In genomic region chrX:73787225-73787558, GRCm38 (mm10) we compare ENCODE assay signal across 8 mouse cellular contexts. TPM values are rescaled to one million over a fixed set of nuclear protein-coding genes. Genes with fewer than 3 reads are reported as not detected.
A peak's percentile ranks its signal among the peaks of the same experiment; 100 is the strongest.
DNase-seq lines count a peak whose midpoint lies in the region; ATAC-seq and TF ChIP-seq lines count a peak whose summit lies in the region.

No protein-coding gene starts in this region.

- peak overlapping the region; percentile 63 for H3K4me2 ChIP-seq in heart, embryonic 15.5 days

- TF ChIP-seq CTCF in G1E (IDR thresholded peaks at IDR 0.05; ENCODE audit: low read depth, low read length), result no peak

- H3K4me1 ChIP-seq in heart, embryonic 15.5 days (replicated peaks), result peaks cover 13% of the 10 kb centered on the region
- peaks cover 34% of the 10 kb centered on the region for H3K4me1 ChIP-seq in G1E (ENCODE audit: insufficient read depth, low read depth, low read length)
- H3K4me1 ChIP-seq in hindbrain, embryonic 10.5 days (replicated peaks), result peaks cover 23% of the 10 kb centered on the region
- H3K4me1 ChIP-seq in midbrain, embryonic 10.5 days, result peaks cover 22% of the 10 kb centered on the region

- WGBS in heart, embryonic 15.5 days, result 29% methylated on average over 17 of the region's 22 CpGs
- 23% methylated on average over 22 of the region's 22 CpGs for WGBS in hindbrain, embryonic 10.5 days
- 19% methylated on average over 22 of the region's 22 CpGs for WGBS in midbrain, embryonic 10.5 days

- peak overlapping the region; percentile 96 for H3K27ac ChIP-seq in heart, embryonic 15.5 days
- H3K27ac ChIP-seq in hindbrain, embryonic 10.5 days, result peak overlapping the region; percentile 92
- H3K27ac ChIP-seq in midbrain, embryonic 10.5 days (replicated peaks), result peak overlapping the region; percentile 92

- intact Hi-C loops in heart, postnatal 36 days (cut with DNase I), result loop anchor here (5.0 to 10.0 kb wide), 3 partner anchors 130 to 560 kb away; partner anchors contain the start of gene F8a

- H3K9me3 ChIP-seq in heart, embryonic 15.5 days (replicated peaks), result no peaks in the 10 kb centered on the region
- H3K9me3 ChIP-seq in G1E (replicated peaks), result no peaks in the 10 kb centered on the region
- H3K9me3 ChIP-seq in hindbrain, embryonic 10.5 days, result no peaks in the 10 kb centered on the region
- H3K9me3 ChIP-seq in midbrain, embryonic 10.5 days (replicated peaks), result no peaks in the 10 kb centered on the region

- no peaks in the 10 kb centered on the region for H3K27me3 ChIP-seq in heart, embryonic 15.5 days
- no peaks in the 10 kb centered on the region for H3K27me3 ChIP-seq in G1E (ENCODE audit: insufficient read depth, low read length)
- H3K27me3 ChIP-seq in hindbrain, embryonic 10.5 days (ENCODE audit: insufficient read depth, poor library complexity, severe bottlenecking), result peaks cover 5% of the 10 kb centered on the region; the same call in 1 of the 2 replicates
- peaks cover 18% of the 10 kb centered on the region for H3K27me3 ChIP-seq in midbrain, embryonic 10.5 days (ENCODE audit: low read depth, poor library complexity, severe bottlenecking)

- H3K4me3 ChIP-seq in heart, embryonic 15.5 days, result peak overlapping the region; percentile 74
- peak overlapping the region; percentile 85 for H3K4me3 ChIP-seq in G1E (ENCODE audit: low read depth, low read length)
- H3K4me3 ChIP-seq in hindbrain, embryonic 10.5 days, result peak overlapping the region; percentile 68
- H3K4me3 ChIP-seq in midbrain, embryonic 10.5 days, result peak overlapping the region; percentile 67

- DNase-seq in heart, postnatal 36 days, result no peak
- DNase-seq in G1E (ENCODE audit: low spot score), result no peak
- no peak for DNase-seq in hindbrain, embryonic 10.5 days (ENCODE audit: low spot score)
- no peak for DNase-seq in midbrain, embryonic 10.5 days (ENCODE audit: low spot score)
- no peak for DNase-seq in adrenal gland, postnatal 25 days
- DNase-seq in left cerebral cortex, adult 18-20 months (ENCODE audit: low spot score in 2 of 2), result no peak
- no peak for DNase-seq in thymus, postnatal 14 days

- peak overlapping the region; percentile 78 for H3K9ac ChIP-seq in heart, embryonic 15.5 days

- peaks cover 17% of the 10 kb centered on the region for H3K36me3 ChIP-seq in heart, embryonic 15.5 days
- H3K36me3 ChIP-seq in G1E (replicated peaks), result peaks cover 64% of the 10 kb centered on the region
- H3K36me3 ChIP-seq in hindbrain, embryonic 10.5 days, result peaks cover 35% of the 10 kb centered on the region
- peaks cover 35% of the 10 kb centered on the region for H3K36me3 ChIP-seq in midbrain, embryonic 10.5 days

- ATAC-seq in heart, embryonic 15.5 days (replicated peaks; ENCODE audit: insufficient number of reproducible peaks, insufficient read depth, low FRiP score, low read depth), result peak; percentile 3; the same call in 1 of the 2 replicates
- ATAC-seq in G1E (ENCODE audit: extremely low read depth, insufficient number of reproducible peaks, low FRiP score, poor library complexity, severe bottlenecking), result no peak

RNA-seq across cellular contexts. Expression of gene Ssr4, which starts 0.4 kb away (rescaled TPM):
- 135 and 152 TPM in 2 replicates for polyA plus RNA-seq in heart, embryonic 15.5 days (2015; fragmentation: Nextera tagmentation; extraction: Ambion mirVana)
- 10 to 100 TPM; 79.0 to 89.6 TPM for total RNA-seq in heart, postnatal 36 days (2021)
- total RNA-seq in G1E (2014; fragmentation: Nextera tagmentation) (92.3 and 120 TPM in 2 replicates), G1E (2017) (138 and 184 TPM in 2 replicates)
- polyA plus RNA-seq in G1E (2012), result 9.0 and 12.4 TPM in 2 replicates
- 121 and 140 TPM in 2 replicates for polyA plus RNA-seq in hindbrain, embryonic 10.5 days (2016; fragmentation: Nextera tagmentation; extraction: Ambion mirVana)
- polyA plus RNA-seq in midbrain, embryonic 10.5 days (2016; fragmentation: Nextera tagmentation; extraction: Ambion mirVana), result 122 and 123 TPM in 2 replicates
- total RNA-seq in adrenal gland, postnatal 25 days (2021), result 145 and 162 TPM in 2 replicates
- 10 to 100 TPM; 75.0 to 88.2 TPM for total RNA-seq in left cerebral cortex, adult 18-20 months (2021)

RNA-seq across cellular contexts. Expression of gene Idh3g, which starts 0.5 kb away (rescaled TPM):
- polyA plus RNA-seq in heart, embryonic 15.5 days (2015; fragmentation: Nextera tagmentation; extraction: Ambion mirVana), result 410 and 432 TPM in 2 replicates
- 100 to 1,000 TPM; 621 to 648 TPM for total RNA-seq in heart, postnatal 36 days (2021)
- 378 and 393 TPM in 2 replicates for total RNA-seq in G1E (2014; fragmentation: Nextera tagmentation)
- 179 and 187 TPM in 2 replicates for total RNA-seq in G1E (2017)
- 27.0 and 37.5 TPM in 2 replicates for polyA plus RNA-seq in G1E (2012)
- 181 and 204 TPM in 2 replicates for polyA plus RNA-seq in hindbrain, embryonic 10.5 days (2016; fragmentation: Nextera tagmentation; extraction: Ambion mirVana)
- polyA plus RNA-seq in midbrain, embryonic 10.5 days (2016; fragmentation: Nextera tagmentation; extraction: Ambion mirVana), result 185 and 192 TPM in 2 replicates
- total RNA-seq in adrenal gland, postnatal 25 days (2021), result 378 and 448 TPM in 2 replicates
- 100 to 1,000 TPM; 187 to 203 TPM for total RNA-seq in left cerebral cortex, adult 18-20 months (2021)

RNA-seq across cellular contexts. Expression of gene Srpk3, which starts 13.0 kb away (rescaled TPM):
- polyA plus RNA-seq in heart, embryonic 15.5 days (2015; fragmentation: Nextera tagmentation; extraction: Ambion mirVana), result 82.3 and 85.7 TPM in 2 replicates
- total RNA-seq in heart, postnatal 36 days (2021), result 10 to 100 TPM; 31.0 to 33.7 TPM
- total RNA-seq in G1E (2014; fragmentation: Nextera tagmentation) (not detected in 2 replicates), G1E (2017) (0.44 TPM in 1 of 2 replicates, not detected in the other)
- polyA plus RNA-seq in G1E (2012), result not detected in 2 replicates
- polyA plus RNA-seq in hindbrain, embryonic 10.5 days (2016; fragmentation: Nextera tagmentation; extraction: Ambion mirVana), result 1.3 and 1.8 TPM in 2 replicates
- polyA plus RNA-seq in midbrain, embryonic 10.5 days (2016; fragmentation: Nextera tagmentation; extraction: Ambion mirVana), result 1.5 and 1.6 TPM in 2 replicates
- 0.43 and 0.52 TPM in 2 replicates for total RNA-seq in adrenal gland, postnatal 25 days (2021)
- total RNA-seq in left cerebral cortex, adult 18-20 months (2021), result 10 to 100 TPM in 1 of 2 experiments, 1 to 10 TPM in 1; 4.9 to 10.1 TPM

RNA-seq across cellular contexts. Expression of gene Plxnb3, which starts 30.3 kb away (rescaled TPM):
- polyA plus RNA-seq in heart, embryonic 15.5 days (2015; fragmentation: Nextera tagmentation; extraction: Ambion mirVana), result 0.57 and 0.75 TPM in 2 replicates
- 1 to 10 TPM; 1.6 to 2.1 TPM for total RNA-seq in heart, postnatal 36 days (2021)
- total RNA-seq in G1E (2014; fragmentation: Nextera tagmentation) (not detected in 2 replicates), G1E (2017) (0.93 and 0.98 TPM in 2 replicates)
- polyA plus RNA-seq in G1E (2012), result 0.02 TPM in 1 of 2 replicates, not detected in the other
- polyA plus RNA-seq in hindbrain, embryonic 10.5 days (2016; fragmentation: Nextera tagmentation; extraction: Ambion mirVana), result 0.10 and 0.19 TPM in 2 replicates
- polyA plus RNA-seq in midbrain, embryonic 10.5 days (2016; fragmentation: Nextera tagmentation; extraction: Ambion mirVana), result 0.04 and 0.12 TPM in 2 replicates
- total RNA-seq in adrenal gland, postnatal 25 days (2021), result 0.52 and 0.57 TPM in 2 replicates
- 1 to 10 TPM; 7.7 to 7.9 TPM for total RNA-seq in left cerebral cortex, adult 18-20 months (2021)

RNA-seq across cellular contexts. Expression of gene Pdzd4, which starts 37.6 kb away (rescaled TPM):
- polyA plus RNA-seq in heart, embryonic 15.5 days (2015; fragmentation: Nextera tagmentation; extraction: Ambion mirVana), result 0.30 and 0.57 TPM in 2 replicates
- 1 to 10 TPM; 1.4 to 1.5 TPM for total RNA-seq in heart, postnatal 36 days (2021)
- not detected in 2 replicates for total RNA-seq in G1E (2014; fragmentation: Nextera tagmentation)
- total RNA-seq in G1E (2017), result 0.05 and 0.06 TPM in 2 replicates
- polyA plus RNA-seq in G1E (2012), result 0.04 TPM in 1 of 2 replicates, not detected in the other
- polyA plus RNA-seq in hindbrain, embryonic 10.5 days (2016; fragmentation: Nextera tagmentation; extraction: Ambion mirVana), result 0.63 and 1.0 TPM in 2 replicates
- polyA plus RNA-seq in midbrain, embryonic 10.5 days (2016; fragmentation: Nextera tagmentation; extraction: Ambion mirVana), result 0.80 and 0.81 TPM in 2 replicates
- 3.1 and 4.6 TPM in 2 replicates for total RNA-seq in adrenal gland, postnatal 25 days (2021)
- total RNA-seq in left cerebral cortex, adult 18-20 months (2021), result 100 to 1,000 TPM; 107 to 123 TPM
